Mouse (Mus musculus): Measurements from ENCODE around the gene Dynll2.

DNA sequence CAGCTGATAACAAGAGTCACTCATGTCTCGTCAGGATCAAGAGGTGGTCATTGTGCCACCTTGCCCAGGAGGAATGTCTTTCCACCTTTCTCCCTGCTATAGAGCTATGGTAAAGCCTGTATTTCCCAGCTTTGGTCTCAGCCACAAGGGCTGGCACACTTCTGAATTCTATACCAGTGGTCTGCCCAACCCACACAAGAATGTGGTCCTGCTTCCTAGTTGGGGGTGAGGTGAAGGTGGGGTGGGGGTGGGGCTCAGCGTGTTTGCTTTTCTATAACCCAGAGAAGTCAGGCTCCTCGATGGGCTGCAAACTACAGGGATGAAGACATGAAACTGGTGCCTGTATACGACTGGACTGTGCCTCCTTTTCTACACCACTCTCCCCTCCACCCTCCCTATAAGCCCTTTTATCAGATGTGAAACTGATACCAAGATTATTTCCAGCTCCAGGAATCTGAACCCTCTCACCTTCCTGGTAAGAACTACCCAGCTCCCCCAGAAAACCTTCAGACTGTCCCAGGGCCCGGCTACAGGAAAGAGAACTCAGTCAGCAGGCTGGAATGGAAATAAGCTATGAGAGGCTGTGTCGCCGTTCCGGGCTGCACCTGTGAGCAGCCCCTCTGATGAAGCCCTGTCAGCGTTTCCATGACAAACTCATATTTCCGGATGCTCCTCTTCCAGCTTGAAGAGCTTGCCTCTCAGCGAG lies 24.0 kb upstream of the Dynll2 start:
- no peak for TF ChIP-seq CTCF (IDR thresholded peaks at IDR 0.05; ENCODE audit: borderline replicate concordance, insufficient read depth, low read depth, low read length)
- TF ChIP-seq POLR2A (IDR thresholded peaks at IDR 0.05; ENCODE audit: borderline replicate concordance, insufficient read depth, low read length), result no peak

Data from cerebellum, adult 2 months (tissue).